Mouse (Mus musculus) limb, embryonic 12.5 days (tissue): ENCODE results near the gene Dot1l. TPM values are rescaled to one million over a fixed set of nuclear protein-coding genes. Genes with fewer than 3 reads are reported as not detected.

Experiments used
- ATAC-seq: fragments of 200-750 bp; cut with Nextera tagmentation; 2 replicates; pipeline ENCODE4 v1.8.0; 2017; ENCODE audit warnings: low read depth, moderate TSS enrichment; ENCODE audit not compliant: insufficient number of reproducible peaks, insufficient read depth, low FRiP score, low TSS enrichment
- H3K27ac ChIP-seq: fragments of 300-500 bp; sonication (generic); 2 replicates; pipeline ENCODE4 v1.5.1; 2016; ENCODE audit warnings: mild to moderate bottlenecking, moderate library complexity
- H3K27me3 ChIP-seq: fragments of 300-500 bp; sonication (generic); 2 replicates; pipeline ENCODE4 v1.6.1; 2016; ENCODE audit warnings: mild to moderate bottlenecking, moderate library complexity
- H3K36me3 ChIP-seq: fragments of 300-500 bp; sonication (generic); 2 replicates; pipeline ENCODE4 v1.6.1; 2016; ENCODE audit warnings: mild to moderate bottlenecking, moderate library complexity
- H3K4me1 ChIP-seq: fragments of 300-500 bp; sonication (generic); replicated peaks from 2 replicates; pipeline ENCODE4 v1.6.1; 2016
- H3K4me2 ChIP-seq: fragments of 300-500 bp; sonication (generic); 2 replicates; pipeline ENCODE4 v1.6.1; 2016; ENCODE audit warnings: mild to moderate bottlenecking, moderate library complexity
- H3K4me3 ChIP-seq: fragments of 300-500 bp; sonication (generic); replicated peaks from 2 replicates; pipeline ENCODE4 v1.5.1; 2016; ENCODE audit warnings: mild to moderate bottlenecking
- H3K9ac ChIP-seq: fragments of 300-500 bp; sonication (generic); replicated peaks from 2 replicates; pipeline ENCODE4 v1.6.1; 2016; ENCODE audit warnings: mild to moderate bottlenecking, moderate library complexity
- H3K9me3 ChIP-seq: fragments of 300-500 bp; sonication (generic); 2 replicates; pipeline ENCODE4 v1.6.1; 2016; ENCODE audit warnings: mild to moderate bottlenecking, moderate library complexity
- WGBS: fragments of 180-500 bp; shearing (Covaris S2); methylation state at CpG from one replicate; pipeline ENCODE4 v1.1.7; 2016; 5-methylcytosine and 5-hydroxymethylcytosine counted together
- polyA plus RNA-seq: library from polyadenylated mRNA; unstranded; fragments of >200 nt; fragmentation: Nextera tagmentation; extraction: Ambion mirVana; gene quantifications from 2 replicates; pipeline ENCODE4 v1.2.1, GENCODE M21; 2016

Dot1l gene
- polyA plus RNA-seq, 1 experiment from 2014 or later: 21.8 TPM

- peaks cover 44% of the 10 kb centered on the region for H3K4me1 ChIP-seq
- no peaks in the 10 kb centered on the region for H3K9me3 ChIP-seq
- WGBS: 59% methylated on average over 6 of the region's 6 CpGs
- peak within 1 kb of the TSS; percentile 3; the same call in 1 of the 2 replicates for H3K4me3 ChIP-seq
- no peak within 1 kb of the TSS for H3K27ac ChIP-seq
- peaks cover 59% of the 10 kb centered on the region for H3K36me3 ChIP-seq
- no peak within 1 kb of the TSS; the same call in 1 of the 2 replicates for H3K9ac ChIP-seq
- peaks cover 39% of the 10 kb centered on the region for H3K27me3 ChIP-seq
- H3K4me2 ChIP-seq: peak within 1 kb of the TSS; percentile 97; the same call in 1 of the 2 replicates
- no peak for ATAC-seq
These were observed 49.9 kb downstream of the Dot1l start, which contains the start of gene Amh for GRCm38 (mm10) chr10:80804916-80805315. Amh (plus strand) TSS chr10:80805243.

GRCm38 (mm10) chr10:80805322-80805721 is 50.3 kb downstream of the Dot1l start:
- no peak for ATAC-seq
- Histone ChIP-seq H3K27ac (no peak overlapping the region), H3K4me2 (no peak overlapping the region), H3K4me3 (no peak overlapping the region), H3K4me1 (peaks cover 44% of the 10 kb centered on the region), H3K27me3 (peaks cover 43% of the 10 kb centered on the region), H3K36me3 (peaks cover 55% of the 10 kb centered on the region), H3K9me3 (no peaks in the 10 kb centered on the region), H3K9ac (no peak overlapping the region)
- 79% methylated on average over 5 of the region's 5 CpGs for WGBS

- Histone ChIP-seq H3K4me2 (peak overlapping the region; percentile 97; the same call in 1 of the 2 replicates), H3K4me1 (peaks cover 43% of the 10 kb centered on the region), H3K27ac (no peak overlapping the region), H3K27me3 (peaks cover 49% of the 10 kb centered on the region), H3K9me3 (no peaks in the 10 kb centered on the region), H3K36me3 (peaks cover 49% of the 10 kb centered on the region), H3K9ac (no peak overlapping the region), H3K4me3 (peak overlapping the region; percentile 3; the same call in 1 of the 2 replicates)
- WGBS: 16% methylated on average over 3 of the region's 3 CpGs
- peak; percentile 0; the same call in 1 of the 2 replicates for ATAC-seq
These were observed 50.9 kb downstream of the Dot1l start for GRCm38 (mm10) chr10:80805925-80806324.

GRCm38 (mm10) chr10:80806341-80807056 is 51.5 kb downstream of the Dot1l start:
- no peaks in the 10 kb centered on the region for H3K9me3 ChIP-seq
- peak overlapping the region; percentile 97 for H3K4me2 ChIP-seq
- no peak for ATAC-seq
- H3K36me3 ChIP-seq: peaks cover 43% of the 10 kb centered on the region
- H3K4me1 ChIP-seq: peaks cover 43% of the 10 kb centered on the region
- H3K27me3 ChIP-seq: peaks cover 55% of the 10 kb centered on the region
- peak overlapping the region; percentile 66 for H3K27ac ChIP-seq
- H3K4me3 ChIP-seq: peak overlapping the region; percentile 52
- 40% methylated on average over 34 of the region's 34 CpGs for WGBS
- H3K9ac ChIP-seq: peak overlapping the region; percentile 69

GRCm38 (mm10) chr10:80807057-80807627 is 52.1 kb downstream of the Dot1l start:
- Histone ChIP-seq H3K4me2 (peak overlapping the region; percentile 97), H3K9me3 (no peaks in the 10 kb centered on the region), H3K9ac (peak overlapping the region; percentile 69), H3K27me3 (peaks cover 59% of the 10 kb centered on the region), H3K4me3 (peak overlapping the region; percentile 52), H3K36me3 (peaks cover 36% of the 10 kb centered on the region), H3K27ac (peak overlapping the region; percentile 66), H3K4me1 (peaks cover 43% of the 10 kb centered on the region)
- under 1% methylated on average over 58 of the region's 58 CpGs for WGBS
- ATAC-seq: peak; percentile 48; the same call in 1 of the 2 replicates

- Histone ChIP-seq H3K36me3 (peaks cover 24% of the 10 kb centered on the region), H3K27ac (no peak overlapping the region), H3K4me2 (peak overlapping the region; percentile 97), H3K27me3 (peaks cover 65% of the 10 kb centered on the region), H3K9me3 (no peaks in the 10 kb centered on the region), H3K4me3 (peak overlapping the region; percentile 24), H3K4me1 (peaks cover 43% of the 10 kb centered on the region), H3K9ac (peak overlapping the region; percentile 24; the same call in 1 of the 2 replicates)
- WGBS: 19% methylated on average over 40 of the region's 40 CpGs
- no peak for ATAC-seq
These were observed 53.3 kb downstream of the Dot1l start for GRCm38 (mm10) chr10:80808099-80808984.

- 8% methylated on average over 18 of the region's 18 CpGs for WGBS
- H3K27me3 ChIP-seq: peaks cover 65% of the 10 kb centered on the region
- no peak overlapping the region for H3K27ac ChIP-seq
- H3K9ac ChIP-seq: peak overlapping the region; percentile 24; the same call in 1 of the 2 replicates
- H3K4me3 ChIP-seq: peak overlapping the region; percentile 24
- peak overlapping the region; percentile 97 for H3K4me2 ChIP-seq
- ATAC-seq: no peak
- H3K9me3 ChIP-seq: no peaks in the 10 kb centered on the region
- H3K36me3 ChIP-seq: peaks cover 17% of the 10 kb centered on the region
- H3K4me1 ChIP-seq: peaks cover 43% of the 10 kb centered on the region
These were observed 54.1 kb downstream of the Dot1l start for GRCm38 (mm10) chr10:80808985-80809632.

GRCm38 (mm10) chr10:80810084-80810483 is 55.1 kb downstream of the Dot1l start:
- Histone ChIP-seq H3K36me3 (peaks cover 7% of the 10 kb centered on the region), H3K4me2 (peak overlapping the region; percentile 28), H3K9ac (peak overlapping the region; percentile 47; the same call in 1 of the 2 replicates), H3K27ac (no peak overlapping the region), H3K4me3 (peak overlapping the region; percentile 17; the same call in 1 of the 2 replicates), H3K27me3 (peaks cover 65% of the 10 kb centered on the region), H3K4me1 (peaks cover 43% of the 10 kb centered on the region), H3K9me3 (no peaks in the 10 kb centered on the region)
- no peak for ATAC-seq
- 2% methylated on average over 18 of the region's 20 CpGs for WGBS

- 55% methylated on average over 5 of the region's 5 CpGs for whole genome bisulfite sequencing
- Histone ChIP-seq H3K27ac (no peak overlapping the region), H3K4me1 (peaks cover 25% of the 10 kb centered on the region), H3K27me3 (peaks cover 50% of the 10 kb centered on the region), H3K36me3 (no peaks in the 10 kb centered on the region), H3K9me3 (no peaks in the 10 kb centered on the region), H3K9ac (no peak overlapping the region), H3K4me2 (no peak overlapping the region), H3K4me3 (no peak overlapping the region)
- no peak for ATAC-seq
These were observed 57.5 kb downstream of the Dot1l start for GRCm38 (mm10) chr10:80812391-80813041.

- Histone ChIP-seq H3K9me3 (no peaks in the 10 kb centered on the region), H3K4me2 (no peak within 1 kb of the TSS), H3K27me3 (peaks cover 41% of the 10 kb centered on the region), H3K4me1 (peaks cover 16% of the 10 kb centered on the region), H3K4me3 (no peak within 1 kb of the TSS), H3K36me3 (no peaks in the 10 kb centered on the region), H3K27ac (no peak within 1 kb of the TSS), H3K9ac (0 out of 2 replicates have a peak within 1 kb of the TSS, but pooled peaks have one; percentile 23)
- WGBS: 72% methylated on average over 4 of the region's 4 CpGs
- ATAC-seq: no peak
These were observed 58.4 kb downstream of the Dot1l start, which contains the start of gene Jsrp1 for GRCm38 (mm10) chr10:80813366-80813765. Jsrp1 (minus strand) TSS chr10:80813498.
